Comparison of ENCODE assay signal across 21 mouse cellular contexts in the genomic region with DNA sequence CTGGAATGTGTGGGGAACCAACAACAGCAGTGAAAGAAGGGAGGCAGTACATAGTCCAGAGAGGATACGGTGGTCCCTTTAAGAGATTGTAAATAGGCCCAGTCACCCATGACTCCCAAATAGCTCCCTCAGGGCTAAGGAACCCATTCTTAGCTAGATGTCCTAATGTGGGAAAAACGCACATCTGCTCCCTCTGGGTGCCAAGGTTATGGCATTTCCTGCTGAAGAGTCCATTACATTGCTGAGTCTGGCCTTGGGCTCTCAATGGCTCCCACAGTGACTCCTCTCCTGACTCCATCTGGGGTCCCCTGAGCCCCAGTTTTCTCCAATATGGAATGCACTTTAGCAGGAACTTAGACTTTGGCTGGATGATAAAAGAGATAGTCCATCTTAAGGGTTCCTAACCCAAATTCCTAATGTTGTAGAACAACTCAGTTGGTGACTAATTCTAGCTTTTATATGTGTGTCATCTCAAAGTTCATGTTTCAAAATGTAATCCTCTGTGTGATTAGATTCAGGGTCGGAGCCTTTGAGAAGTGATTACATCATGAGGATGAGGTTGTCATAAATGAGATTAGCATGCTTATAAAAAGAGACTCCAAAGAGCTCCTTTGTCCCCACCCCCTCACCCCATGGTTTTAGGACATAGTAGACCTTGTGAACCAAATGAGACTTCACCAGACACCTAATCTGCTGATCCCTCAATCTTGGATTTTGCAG.
DNase-seq lines count a peak whose midpoint lies in the region; ATAC-seq lines count a peak whose summit lies in the region.
"Had no signal": no experiment of that assay in that cellular context is flagged by ENCODE, and none has a peak within 500 bp of the region (broad histone marks: within the 10 kb centered on the region; RNA-seq: fewer than 3 reads in every experiment).

No protein-coding gene starts in this region.

- H3K4me2 ChIP-seq in forebrain, embryonic 11.5 days (ENCODE audit: low read depth, low read length, severe bottlenecking): no peak overlapping the region
- H3K4me2 ChIP-seq in forebrain, embryonic 12.5 days: no peak overlapping the region
- H3K4me2 ChIP-seq: embryonic facial prominence, embryonic 13.5 days; heart, embryonic 13.5 days; hindbrain, embryonic 12.5 days had no signal

- H3K27me3 ChIP-seq in forebrain, embryonic 11.5 days (ENCODE audit: control insufficient read depth, insufficient read depth, low read length): no peaks in the 10 kb centered on the region
- H3K27me3 ChIP-seq in forebrain, embryonic 12.5 days: no peaks in the 10 kb centered on the region
- H3K27me3 ChIP-seq: hindbrain, embryonic 12.5 days had no signal

- no peak overlapping the region for H3K9ac ChIP-seq in forebrain, embryonic 11.5 days (ENCODE audit: low read length)
- H3K9ac ChIP-seq in forebrain, embryonic 12.5 days: no peak overlapping the region
- H3K9ac ChIP-seq: embryonic facial prominence, embryonic 13.5 days; heart, embryonic 13.5 days; hindbrain, embryonic 12.5 days had no signal

- peak; percentile 4 for DNase-seq in forebrain, embryonic 11.5 days (ENCODE audit: low spot score)
- DNase-seq in heart, adult 8-10 months (ENCODE audit: low spot score): peak; percentile 20
- no peak for DNase-seq in heart, adult 18-20 months
- peak; percentile 32 for DNase-seq in retina, postnatal 1 day
- no peak for DNase-seq in retina, embryonic 14.5 days (ENCODE audit: low spot score)
- DNase-seq in large intestine, adult 2 months (ENCODE audit: low read depth, low spot score): peak; percentile 59
- DNase-seq in right cerebral cortex, adult 18-20 months: no peak
- DNase-seq: adrenal gland, postnatal 25 days; cerebellum, adult 18-20 months; cerebellum, adult 9-11 months; cerebellum, postnatal 36 days; gastrocnemius, postnatal 10 days; heart, postnatal 4 days; kidney, adult 2 months had no signal

- no peak overlapping the region for H3K27ac ChIP-seq in forebrain, embryonic 11.5 days (ENCODE audit: low read depth, low read length)
- H3K27ac ChIP-seq in forebrain, embryonic 12.5 days: no peak overlapping the region
- H3K27ac ChIP-seq: embryonic facial prominence, embryonic 13.5 days; heart, embryonic 13.5 days; hindbrain, embryonic 12.5 days had no signal

- 73% methylated on average over 3 of the region's 3 CpGs for WGBS in forebrain, embryonic 11.5 days
- WGBS in forebrain, embryonic 12.5 days: 71% methylated on average over 3 of the region's 3 CpGs
- 34% methylated on average over 3 of the region's 3 CpGs for WGBS in large intestine, adult 2 months

- ATAC-seq in forebrain, embryonic 11.5 days (replicated peaks; ENCODE audit: low FRiP score): no peak
- no peak for ATAC-seq in forebrain, embryonic 12.5 days (ENCODE audit: low FRiP score)
- ATAC-seq: forebrain, embryonic 14.5 days; hindbrain, embryonic 16.5 days; inflammation-experienced regulatory T-cells, adult 6 months had no signal

- H3K4me1 ChIP-seq in forebrain, embryonic 11.5 days (replicated peaks; ENCODE audit: control insufficient read depth, insufficient read depth, low read length): no peaks in the 10 kb centered on the region
- peaks cover 2% of the 10 kb centered on the region for H3K4me1 ChIP-seq in forebrain, embryonic 12.5 days

- no peaks in the 10 kb centered on the region for H3K9me3 ChIP-seq in forebrain, embryonic 11.5 days (ENCODE audit: control insufficient read depth, low read length)
- no peaks in the 10 kb centered on the region for H3K9me3 ChIP-seq in forebrain, embryonic 12.5 days
- H3K9me3 ChIP-seq: embryonic facial prominence, embryonic 13.5 days; heart, embryonic 13.5 days; hindbrain, embryonic 12.5 days had no signal

- no peaks in the 10 kb centered on the region for H3K36me3 ChIP-seq in forebrain, embryonic 11.5 days (ENCODE audit: control insufficient read depth, insufficient read depth, low read length)
- H3K36me3 ChIP-seq in forebrain, embryonic 12.5 days (replicated peaks): no peaks in the 10 kb centered on the region
- H3K36me3 ChIP-seq: embryonic facial prominence, embryonic 13.5 days; heart, embryonic 13.5 days; hindbrain, embryonic 12.5 days had no signal

- H3K4me3 ChIP-seq in forebrain, embryonic 11.5 days (ENCODE audit: low read depth, low read length): no peak overlapping the region
- H3K4me3 ChIP-seq in forebrain, embryonic 12.5 days (replicated peaks): no peak overlapping the region
- H3K4me3 ChIP-seq: embryonic facial prominence, embryonic 13.5 days; heart, embryonic 13.5 days; hindbrain, embryonic 12.5 days had no signal

Comparison
In these comparisons a context has a peak if more than half of its experiments do, and no peak if none do; other contexts are left out.
1. DNase-seq: peak in forebrain, embryonic 11.5 days (single experiment), heart, adult 8-10 months (single experiment), retina, postnatal 1 day (single experiment) and large intestine, adult 2 months (single experiment); none in heart, adult 18-20 months (0 of 2), retina, embryonic 14.5 days (single experiment) and right cerebral cortex, adult 18-20 months (single experiment).